Mouse (Mus musculus) hindbrain, embryonic 14.5 days (tissue): Measurements from ENCODE around the gene Thoc6. TPM values are rescaled to one million over a fixed set of nuclear protein-coding genes. Genes with fewer than 3 reads are reported as not detected.

Source experiments
- ATAC-seq: fragments of 200-750 bp; cut with Nextera tagmentation; 2 replicates; pipeline ENCODE4 v1.8.0; 2017; ENCODE audit warnings: moderate number of reproducible peaks, mild to moderate bottlenecking, moderate TSS enrichment, moderate library complexity; ENCODE audit not compliant: low FRiP score
- DNase-seq: peaks from one replicate; pipeline ENCODE4 v3.0.0-alpha.2; 2015; ENCODE audit warnings: low spot score
- H3K27ac ChIP-seq: fragments of 300-500 bp; sonication (generic); 2 replicates; pipeline ENCODE4 v1.5.1; 2014; ENCODE audit warnings: mild to moderate bottlenecking, moderate library complexity
- H3K27me3 ChIP-seq: fragments of 300-500 bp; sonication (generic); 2 replicates; pipeline ENCODE4 v1.6.1; 2014; ENCODE audit warnings: mild to moderate bottlenecking, low read length, mixed read lengths; ENCODE audit not compliant: control insufficient read depth, insufficient read depth
- H3K36me3 ChIP-seq: fragments of 300-500 bp; sonication (generic); replicated peaks from 2 replicates; pipeline ENCODE4 v1.6.1; 2014; ENCODE audit not compliant: control insufficient read depth, insufficient read depth
- H3K4me1 ChIP-seq: fragments of 300-500 bp; sonication (generic); replicated peaks from 2 replicates; pipeline ENCODE4 v1.6.1; 2014; ENCODE audit warnings: antibody characterized with exemption, low read length, mixed read lengths; ENCODE audit not compliant: control insufficient read depth, insufficient read depth
- H3K4me2 ChIP-seq: fragments of 300-500 bp; sonication (generic); replicated peaks from 2 replicates; pipeline ENCODE4 v1.6.1; 2014; ENCODE audit warnings: mild to moderate bottlenecking, moderate library complexity
- H3K4me3 ChIP-seq: fragments of 300-500 bp; sonication (generic); replicated peaks from 2 replicates; pipeline ENCODE4 v1.5.1; 2014; ENCODE audit warnings: mild to moderate bottlenecking, low read length
- H3K9ac ChIP-seq: fragments of 300-500 bp; sonication (generic); 2 replicates; pipeline ENCODE4 v1.6.1; 2014
- H3K9me3 ChIP-seq: fragments of 300-500 bp; sonication (generic); 2 replicates; pipeline ENCODE4 v1.6.1; 2016; ENCODE audit warnings: low read length; ENCODE audit not compliant: control insufficient read depth
- WGBS: fragments of 180-500 bp; shearing (Covaris S2); extraction: QIAGEN DNeasy Blood & Tissue Kit; methylation state at CpG from one replicate; pipeline ENCODE4 v1.1.7; 2014; 5-methylcytosine and 5-hydroxymethylcytosine counted together
- polyA plus RNA-seq: library from polyadenylated mRNA; unstranded; fragments of >200 nt; fragmentation: Nextera tagmentation; extraction: Ambion mirVana; gene quantifications from 2 replicates; pipeline ENCODE4 v1.2.1, GENCODE M21; 2014

Gene Thoc6
- polyA plus RNA-seq, 1 experiment from 2014 or later, result 40.0 TPM

DNA sequence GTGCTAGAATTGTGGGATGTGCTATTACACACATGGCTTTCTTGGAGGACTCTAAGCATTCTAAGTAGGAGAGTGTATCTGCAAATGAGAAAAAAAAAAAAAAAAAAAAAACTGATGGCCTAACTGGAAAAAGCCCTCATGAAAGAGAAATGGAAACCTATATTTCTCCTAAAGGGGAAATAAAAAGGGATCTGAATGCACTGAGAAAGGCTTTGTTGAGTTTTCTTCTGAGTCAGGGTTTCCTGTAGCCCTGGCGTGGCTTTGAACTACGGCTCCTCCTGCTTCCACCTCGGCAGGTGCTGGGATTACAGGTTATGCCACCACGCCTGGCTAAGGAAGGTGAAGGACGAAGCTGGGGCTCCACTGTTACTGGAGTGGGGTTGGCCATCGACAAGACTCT, 19.7 kb downstream of the Thoc6 start:
- DNase-seq, result no peak

DNA sequence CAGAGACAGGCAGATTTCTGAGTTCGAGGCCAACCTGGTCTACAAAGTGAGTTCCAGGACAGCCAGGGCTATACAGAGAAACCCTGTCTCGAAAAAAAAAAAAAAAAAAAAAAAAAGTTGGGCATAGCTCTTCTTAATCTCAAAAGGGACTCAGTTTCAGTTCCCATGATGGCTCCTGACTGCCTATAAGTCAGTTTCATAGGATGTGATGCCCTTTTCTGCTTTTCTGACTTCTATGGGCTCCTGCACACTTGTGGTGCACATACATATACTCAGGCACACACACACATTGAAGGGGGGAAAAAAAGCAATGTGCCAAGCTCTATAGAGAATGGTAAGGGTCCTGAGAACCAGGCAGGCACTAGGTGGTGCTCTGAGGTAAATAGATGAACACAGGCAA, 20.4 kb downstream of the Thoc6 start:
- Histone ChIP-seq H3K9ac (no peak overlapping the region), H3K27me3 (no peaks in the 10 kb centered on the region), H3K36me3 (no peaks in the 10 kb centered on the region), H3K4me1 (no peaks in the 10 kb centered on the region), H3K4me3 (no peak overlapping the region), H3K9me3 (no peaks in the 10 kb centered on the region), H3K4me2 (no peak overlapping the region), H3K27ac (no peak overlapping the region)
- DNase-seq (no peak), ATAC-seq (no peak)
- 80% methylated on average over 1 of the region's 2 CpGs for WGBS

More for the DNA sequence above, 19.7 kb downstream of the Thoc6 start:
- no peaks in the 10 kb centered on the region for H3K4me1 ChIP-seq
- H3K27me3 ChIP-seq, result no peaks in the 10 kb centered on the region
- no peaks in the 10 kb centered on the region for H3K36me3 ChIP-seq
- no peak overlapping the region for H3K4me2 ChIP-seq
- WGBS, result 61% methylated on average over 6 of the region's 6 CpGs
- H3K9ac ChIP-seq, result no peak overlapping the region
- H3K4me3 ChIP-seq, result no peak overlapping the region
- no peaks in the 10 kb centered on the region for H3K9me3 ChIP-seq
- H3K27ac ChIP-seq, result no peak overlapping the region
- ATAC-seq, result no peak

DNA sequence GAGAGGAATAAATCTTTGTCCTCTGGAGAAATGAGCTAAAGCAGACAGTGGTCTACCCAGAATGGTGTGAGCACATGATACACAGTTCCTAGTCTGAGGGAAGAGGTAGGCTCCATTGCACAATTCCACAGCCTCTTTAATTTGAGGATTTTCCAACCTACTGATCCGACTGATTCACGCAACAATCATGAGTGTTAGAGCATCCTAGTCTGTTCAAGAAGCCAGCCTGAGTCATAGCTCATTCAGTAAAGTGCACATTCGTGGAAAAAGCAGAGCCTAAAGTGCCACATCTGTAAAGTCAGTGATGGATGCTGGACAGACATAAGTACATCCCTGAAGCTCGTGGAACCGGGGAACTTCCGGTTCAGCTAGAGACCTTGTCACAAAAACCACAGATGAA, 22.3 kb downstream of the Thoc6 start:
- Histone ChIP-seq H3K27ac (no peak overlapping the region), H3K27me3 (0 out of 2 replicates have a peak, but pooled peaks cover under 1% of the 10 kb centered on the region), H3K9ac (no peak overlapping the region), H3K9me3 (no peaks in the 10 kb centered on the region), H3K4me1 (no peaks in the 10 kb centered on the region), H3K36me3 (no peaks in the 10 kb centered on the region), H3K4me2 (no peak overlapping the region), H3K4me3 (no peak overlapping the region)
- 85% methylated on average over 6 of the region's 6 CpGs for WGBS
- DNase-seq, result no peak
- ATAC-seq, result no peak

DNA sequence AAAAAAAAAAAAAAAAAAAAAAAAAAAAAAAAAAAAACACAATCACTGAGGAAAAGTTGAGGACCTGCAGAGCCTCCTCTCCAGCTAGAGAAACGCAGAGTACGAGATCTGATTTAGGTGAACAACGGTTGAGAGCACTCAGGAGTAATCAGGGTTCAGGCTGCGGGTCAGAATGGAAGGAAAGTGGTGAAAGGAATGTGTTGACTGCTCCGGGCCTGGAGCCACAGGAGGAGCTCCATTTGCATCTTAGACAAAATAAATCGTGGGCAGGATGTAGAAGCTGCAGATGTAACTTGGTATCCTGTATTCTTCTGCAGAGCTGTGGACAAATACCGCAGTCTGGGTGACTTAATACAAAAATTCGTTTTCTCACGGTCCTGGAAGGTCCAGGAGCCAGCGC, 27.8 kb downstream of the Thoc6 start:
- 26% methylated on average over 10 of the region's 10 CpGs for WGBS
- no peak for ATAC-seq
- DNase-seq, result no peak

DNA sequence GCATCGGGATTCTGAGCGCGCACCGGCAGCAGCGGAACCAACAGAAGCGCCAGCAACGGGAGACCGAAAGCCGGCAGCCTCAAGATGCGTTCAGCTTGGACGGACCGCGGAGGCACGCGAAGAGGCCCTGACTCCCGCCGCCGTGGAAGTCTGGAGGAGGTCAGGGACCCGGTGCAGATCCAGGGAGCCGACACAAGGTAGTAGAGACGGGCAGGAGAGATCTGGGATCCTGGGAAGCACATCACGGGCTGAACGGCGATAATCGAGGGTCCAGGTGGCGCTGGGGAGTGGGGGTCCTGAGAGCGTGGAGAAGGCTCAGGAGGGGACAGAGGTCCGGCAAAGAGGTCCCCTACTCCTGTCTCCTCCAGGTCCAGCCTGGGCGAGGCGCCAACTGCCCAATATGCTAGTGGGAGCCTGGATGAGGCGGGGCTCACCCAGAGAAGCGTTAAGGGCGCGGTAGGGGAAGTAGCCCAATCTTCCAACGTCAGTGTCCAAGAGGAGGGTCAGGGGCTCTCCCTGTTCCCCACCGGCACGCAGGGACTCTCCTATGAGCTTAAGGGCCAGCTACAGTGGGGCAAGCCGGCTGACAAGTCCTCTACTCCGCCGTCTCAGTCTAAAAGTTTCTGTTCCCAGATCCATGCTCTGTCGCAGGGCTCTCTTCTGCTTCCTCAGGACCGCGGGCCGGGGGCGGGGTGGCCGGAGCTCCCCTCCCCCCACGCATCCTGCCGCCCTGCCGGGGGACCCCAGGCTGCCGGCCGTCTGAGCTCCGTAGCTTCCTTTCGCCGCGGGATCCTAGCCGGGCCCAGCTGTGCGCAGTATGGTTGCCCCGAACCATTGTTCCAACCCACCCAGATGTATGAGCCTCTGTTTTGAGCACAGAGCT, 28.8 kb downstream of the Thoc6 start, which contains the start of gene Mmp25:
Gene Mmp25 (minus strand): TSS at position 665 of the 883 bp plus-strand sequence.
- no peak within 1 kb of the TSS for H3K27ac ChIP-seq
- peak within 1 kb of the TSS; percentile 52 for H3K9ac ChIP-seq
- H3K27me3 ChIP-seq, result peaks cover 33% of the 10 kb centered on the region
- H3K36me3 ChIP-seq, result no peaks in the 10 kb centered on the region
- H3K9me3 ChIP-seq, result no peaks in the 10 kb centered on the region
- 2% methylated on average over 58 of the region's 58 CpGs for WGBS
- H3K4me3 ChIP-seq, result peak within 1 kb of the TSS; percentile 35
- DNase-seq, result no peak
- no peak for ATAC-seq
- peaks cover 7% of the 10 kb centered on the region for H3K4me1 ChIP-seq
- peak within 1 kb of the TSS; percentile 58 for H3K4me2 ChIP-seq

More for the DNA sequence above, 27.8 kb downstream of the Thoc6 start:
- Histone ChIP-seq H3K36me3 (no peaks in the 10 kb centered on the region), H3K27ac (no peak overlapping the region), H3K4me3 (no peak overlapping the region), H3K4me1 (peaks cover 7% of the 10 kb centered on the region), H3K27me3 (peaks cover 33% of the 10 kb centered on the region), H3K4me2 (no peak overlapping the region), H3K9ac (no peak overlapping the region), H3K9me3 (no peaks in the 10 kb centered on the region)

DNA sequence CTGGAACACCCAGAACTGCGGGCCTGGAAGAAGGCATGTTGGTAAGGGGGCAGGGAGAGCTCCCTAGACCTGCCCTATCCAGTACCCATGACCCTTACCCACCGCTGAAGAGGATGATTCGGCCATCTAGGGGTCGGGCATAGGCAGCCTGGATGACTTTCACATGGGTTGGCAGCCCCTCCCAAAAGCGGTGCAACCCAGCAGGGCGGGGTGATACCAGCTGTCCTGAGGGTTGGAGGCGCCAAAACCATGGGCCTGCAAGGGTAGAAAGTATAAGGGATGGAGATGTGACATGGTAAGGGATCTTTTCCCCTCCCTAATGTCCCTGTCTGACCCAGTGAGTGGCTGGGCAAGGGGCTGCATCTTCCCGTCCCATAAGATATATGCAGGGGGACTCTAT, 42.4 kb downstream of the Thoc6 start:
- H3K4me1 ChIP-seq, result no peaks in the 10 kb centered on the region
- no peaks in the 10 kb centered on the region for H3K36me3 ChIP-seq
- no peak overlapping the region for H3K4me3 ChIP-seq
- no peaks in the 10 kb centered on the region; the same call in 1 of the 2 replicates for H3K27me3 ChIP-seq
- no peak overlapping the region for H3K4me2 ChIP-seq
- DNase-seq (no peak), ATAC-seq (no peak)
- no peak overlapping the region for H3K9ac ChIP-seq
- no peaks in the 10 kb centered on the region for H3K9me3 ChIP-seq
- 91% methylated on average over 8 of the region's 8 CpGs for WGBS
- no peak overlapping the region for H3K27ac ChIP-seq

DNA sequence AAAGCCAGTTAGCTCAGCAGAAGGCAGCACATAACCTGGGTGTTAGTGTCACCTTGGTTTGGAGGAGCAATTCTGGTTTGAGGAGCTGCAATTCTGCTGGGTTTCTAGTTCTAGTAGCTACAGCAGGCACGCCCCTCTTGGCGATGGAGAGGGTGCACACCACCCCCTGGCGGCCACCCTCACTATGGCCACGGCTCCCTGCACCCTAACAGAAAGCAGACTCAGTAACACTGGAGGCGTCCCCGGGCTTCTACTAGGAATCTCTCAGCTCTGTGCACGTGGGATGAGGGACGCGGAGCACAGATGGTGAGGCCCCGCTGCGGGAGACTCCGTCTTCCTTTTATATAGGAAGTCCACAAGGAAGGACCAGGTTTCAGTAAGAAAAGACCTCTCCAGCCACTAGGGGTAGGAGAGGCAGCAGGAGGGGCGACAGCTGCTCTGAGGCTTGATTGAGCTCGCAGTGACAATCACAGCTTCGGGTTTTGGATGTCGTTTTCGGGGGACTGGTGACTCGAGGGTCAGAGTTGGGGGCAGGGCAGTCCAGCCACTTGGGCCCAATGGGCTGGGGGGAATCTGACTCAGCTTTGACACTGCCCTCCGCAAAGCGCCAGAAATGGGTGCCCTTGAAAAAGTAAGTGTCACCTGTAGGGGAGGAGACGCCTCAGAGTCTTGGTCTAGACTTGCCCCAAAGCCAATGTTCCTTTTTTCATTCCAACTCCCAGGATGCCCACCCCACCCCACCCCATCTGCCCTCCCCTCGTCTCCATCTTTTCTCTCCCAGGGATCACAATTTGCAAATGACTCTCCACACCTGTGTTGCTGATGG, 43.3 kb downstream of the Thoc6 start:
- Histone ChIP-seq H3K9me3 (no peaks in the 10 kb centered on the region), H3K4me2 (peak overlapping the region; percentile 40), H3K27ac (no peak overlapping the region), H3K4me1 (no peaks in the 10 kb centered on the region), H3K4me3 (no peak overlapping the region; the same call in 1 of the 2 replicates), H3K27me3 (no peaks in the 10 kb centered on the region; the same call in 1 of the 2 replicates), H3K36me3 (no peaks in the 10 kb centered on the region), H3K9ac (no peak overlapping the region; the same call in 1 of the 2 replicates)
- ATAC-seq (peak; percentile 71; the same call in 1 of the 2 replicates), DNase-seq (no peak)
- 18% methylated on average over 22 of the region's 22 CpGs for WGBS

DNA sequence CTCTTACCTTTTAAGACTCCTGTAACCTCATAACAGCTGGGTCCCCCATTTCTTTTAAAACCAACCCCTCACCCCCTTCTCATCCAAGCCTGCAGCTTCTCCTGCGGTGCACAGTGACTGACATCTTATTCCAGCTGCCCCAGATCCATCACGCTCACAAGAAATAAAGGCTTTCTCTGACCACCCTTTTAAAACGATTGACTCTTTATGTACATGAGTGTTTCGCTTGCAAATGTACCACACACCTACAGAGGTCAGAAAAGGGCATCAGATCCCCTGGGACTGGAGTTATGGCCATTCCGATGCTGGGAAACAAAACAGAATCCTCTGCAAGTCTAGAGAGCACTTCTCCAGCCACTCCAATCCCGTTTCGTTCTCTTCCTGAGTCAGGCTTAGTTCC, 45.9 kb downstream of the Thoc6 start:
- 39% methylated on average over 7 of the region's 7 CpGs for WGBS
- no peaks in the 10 kb centered on the region for H3K36me3 ChIP-seq
- ATAC-seq, result no peak
- no peak for DNase-seq
- H3K27me3 ChIP-seq, result no peaks in the 10 kb centered on the region; the same call in 1 of the 2 replicates
- H3K4me1 ChIP-seq, result no peaks in the 10 kb centered on the region
- H3K27ac ChIP-seq, result no peak overlapping the region
- H3K9ac ChIP-seq, result no peak overlapping the region
- no peak overlapping the region for H3K4me3 ChIP-seq
- no peak overlapping the region for H3K4me2 ChIP-seq
- no peaks in the 10 kb centered on the region for H3K9me3 ChIP-seq

DNA sequence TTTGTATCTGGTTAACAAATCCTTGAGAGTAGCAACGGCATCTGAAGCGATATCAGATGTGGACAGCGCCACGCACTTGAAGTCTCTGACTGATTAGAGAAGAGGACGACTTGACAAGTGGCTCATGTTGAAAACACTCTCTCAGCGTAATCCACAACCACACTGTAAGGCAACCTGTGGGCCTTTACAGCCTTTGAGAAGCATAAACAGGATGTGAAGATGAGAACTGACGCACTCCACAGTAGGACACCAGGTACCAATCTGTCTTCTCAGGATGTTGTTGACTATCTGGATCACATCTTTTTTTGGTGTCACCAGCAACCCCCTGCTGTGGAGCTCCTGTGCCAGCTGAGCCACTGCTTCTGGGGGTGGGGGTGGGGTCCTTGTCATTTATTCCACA, 53.3 kb downstream of the Thoc6 start:
- Histone ChIP-seq H3K9me3 (no peaks in the 10 kb centered on the region), H3K4me2 (no peak overlapping the region), H3K27ac (no peak overlapping the region), H3K4me3 (no peak overlapping the region), H3K36me3 (no peaks in the 10 kb centered on the region), H3K27me3 (no peaks in the 10 kb centered on the region), H3K4me1 (no peaks in the 10 kb centered on the region), H3K9ac (no peak overlapping the region)
- DNase-seq (no peak), ATAC-seq (no peak)
- WGBS, result 84% methylated on average over 7 of the region's 7 CpGs
